Mouse (Mus musculus) gastrocnemius, postnatal 4 days (tissue): ENCODE results near the gene Olfr960. TPM values are rescaled to one million over a fixed set of nuclear protein-coding genes. Genes with fewer than 3 reads are reported as not detected.

Source experiments
- total RNA-seq, 2 experiments: library from RNA; stranded (reverse); gene quantifications; 2 replicates each; pipeline ENCODE4 v1.2.3; 2021

Olfr960 gene
- total RNA-seq, 2 experiments from 2014 or later = not detected

Other genes with a start within 250 kb of the Olfr960 start
- gene Olfr951, start 234.0 kb upstream of the Olfr960 start, total RNA-seq = not detected
- not detected for gene Olfr952, start 194.2 kb upstream of the Olfr960 start, total RNA-seq
- not detected for gene Olfr954, start 164.7 kb upstream of the Olfr960 start, total RNA-seq
- gene Olfr955, start 149.4 kb upstream of the Olfr960 start, total RNA-seq = not detected
- not detected for gene Olfr44, start 127.4 kb upstream of the Olfr960 start, total RNA-seq
- gene Olfr957, start 105.6 kb upstream of the Olfr960 start, total RNA-seq = not detected
- gene Olfr958, start 67.3 kb upstream of the Olfr960 start, total RNA-seq = not detected
- not detected for gene Olfr959, start 45.8 kb upstream of the Olfr960 start, total RNA-seq
- 100 to 1,000 TPM; 370 to 452 TPM for gene AW551984, start 17.0 kb upstream of the Olfr960 start, total RNA-seq
- gene Olfr148, start 10.7 kb upstream of the Olfr960 start, total RNA-seq = not detected
- gene Olfr961, start 23.7 kb downstream of the Olfr960 start, total RNA-seq = not detected
- not detected for gene Olfr963, start 45.8 kb downstream of the Olfr960 start, total RNA-seq
- not detected for gene Olfr149, start 85.7 kb downstream of the Olfr960 start, total RNA-seq
- not detected for gene Olfr965, start 90.0 kb downstream of the Olfr960 start, total RNA-seq
- not detected for gene Olfr150, start 109.6 kb downstream of the Olfr960 start, total RNA-seq
- gene Olfr967, start 124.9 kb downstream of the Olfr960 start, total RNA-seq = not detected
- not detected for gene Olfr968, start 161.9 kb downstream of the Olfr960 start, total RNA-seq
- gene Olfr969, start 169.6 kb downstream of the Olfr960 start, total RNA-seq = not detected
- not detected for gene Olfr970, start 187.5 kb downstream of the Olfr960 start, total RNA-seq
- gene Olfr971, start 215.5 kb downstream of the Olfr960 start, total RNA-seq = not detected
- not detected for gene Olfr972, start 245.0 kb downstream of the Olfr960 start, total RNA-seq